Mouse (Mus musculus) CH12.LX (cell line): ENCODE results near the gene Ghrl. TPM values are rescaled to one million over a fixed set of nuclear protein-coding genes. Genes with fewer than 3 reads are reported as not detected.

Experiments
- DNase-seq: peaks from one replicate; pipeline ENCODE4 v3.0.0-alpha.2; 2013; ENCODE audit errors: extremely low read depth
- H3K27ac ChIP-seq: 2 replicates; pipeline ENCODE4 v1.5.1; 2012; ENCODE audit warnings: low read depth, mild to moderate bottlenecking, control low read depth, moderate library complexity; ENCODE audit not compliant: insufficient read depth
- H3K27me3 ChIP-seq: replicated peaks from 2 replicates; pipeline ENCODE3; 2012; ENCODE audit warnings: inconsistent platforms
- H3K36me3 ChIP-seq, 2 experiments: replicated peaks in 1 of 2; 2 replicates each; pipeline versions ENCODE3 to v1.6.1; 2012; ENCODE audit warnings: inconsistent platforms in 1 of 2, low read length in 1 of 2, mild to moderate bottlenecking in 1 of 2, mixed read lengths in 1 of 2, moderate library complexity in 1 of 2; ENCODE audit not compliant: control insufficient read depth in 1 of 2, insufficient read depth in 1 of 2
- H3K4me1 ChIP-seq, 2 experiments: 2 replicates each; pipeline ENCODE4 v1.6.1; 2012; ENCODE audit warnings: inconsistent platforms in 1 of 2, moderate library complexity in 1 of 2; ENCODE audit not compliant: insufficient read depth in 2 of 2, control insufficient read depth in 1 of 2
- H3K4me2 ChIP-seq: 2 replicates; pipeline ENCODE4 v1.6.1; 2012; ENCODE audit warnings: low read depth, mild to moderate bottlenecking, control low read depth; ENCODE audit not compliant: poor library complexity, insufficient read depth, severe bottlenecking
- H3K4me3 ChIP-seq, 3 experiments: fragments of 150-350 bp in 1 of 3; sonication (generic) in 1 of 3; replicated peaks in 1 of 3; 2 replicates each; pipeline versions ENCODE3 to v1.5.1; 2011 to 2012; ENCODE audit warnings: low read depth in 2 of 3, low read length in 2 of 3, mild to moderate bottlenecking in 2 of 3, moderate library complexity in 2 of 3, control low read depth in 1 of 3, improper control_type of control experiment in 1 of 3, inconsistent platforms in 1 of 3, mixed read lengths in 1 of 3; ENCODE audit not compliant: poor library complexity in 1 of 3
- H3K79me2 ChIP-seq: replicated peaks from 2 replicates; pipeline ENCODE4 v1.6.1; 2012; ENCODE audit warnings: mild to moderate bottlenecking, moderate library complexity; ENCODE audit not compliant: control insufficient read depth, poor library complexity, insufficient read depth, severe bottlenecking; ENCODE audit errors: extremely low read depth
- H3K9ac ChIP-seq: 2 replicates; pipeline ENCODE4 v1.6.1; 2012; ENCODE audit warnings: low read depth, mild to moderate bottlenecking, control low read depth, moderate library complexity; ENCODE audit not compliant: insufficient read depth
- H3K9me3 ChIP-seq: replicated peaks from 2 replicates; pipeline ENCODE3; 2012; ENCODE audit warnings: low read length, inconsistent platforms, mixed read lengths
- BHLHE40 ChIP-seq: IDR thresholded peaks from 2 replicates; pipeline ENCODE4 v1.6.1; 2011; ENCODE audit warnings: mild to moderate bottlenecking, low read depth, low read length, improper control_type of control experiment
- CHD2 ChIP-seq: IDR thresholded peaks from 2 replicates; pipeline ENCODE4 v1.6.1; 2011; ENCODE audit warnings: low read length, improper control_type of control experiment
- EP300 ChIP-seq: IDR thresholded peaks from 2 replicates; pipeline ENCODE4 v1.6.1; 2011; ENCODE audit warnings: low read length, improper control_type of control experiment
- ETS1 ChIP-seq: conservative IDR thresholded peaks from 2 replicates; pipeline ENCODE4 v1.6.1; 2012; ENCODE audit warnings: low read depth, mild to moderate bottlenecking, inconsistent platforms, low read length, improper control_type of control experiment, moderate library complexity
- GABPA ChIP-seq: IDR thresholded peaks from 2 replicates; pipeline ENCODE4 v1.6.1; 2012; ENCODE audit warnings: low read depth, low read length, improper control_type of control experiment, inconsistent platforms; ENCODE audit not compliant: insufficient replicate concordance
- HCFC1 ChIP-seq: IDR thresholded peaks from 2 replicates; pipeline ENCODE4 v1.6.1; 2012; ENCODE audit warnings: low read depth, mild to moderate bottlenecking, inconsistent platforms, low read length, improper control_type of control experiment
- IRF4 ChIP-seq: IDR thresholded peaks from 2 replicates; pipeline ENCODE4 v1.6.1; 2014; ENCODE audit warnings: low read depth, mild to moderate bottlenecking, inconsistent platforms, low read length, improper control_type of control experiment
- JUND ChIP-seq: conservative IDR thresholded peaks from 2 replicates; pipeline ENCODE4 v1.6.1; 2011; ENCODE audit warnings: low read depth, low read length, improper control_type of control experiment
- MAX ChIP-seq: IDR thresholded peaks from 2 replicates; pipeline ENCODE4 v1.6.1; 2011; ENCODE audit warnings: low read length, improper control_type of control experiment
- MEF2A ChIP-seq: IDR thresholded peaks from 2 replicates; pipeline ENCODE4 v1.6.1; 2014; ENCODE audit warnings: low read depth, mild to moderate bottlenecking, inconsistent platforms, low read length, improper control_type of control experiment, borderline replicate concordance
- MYC ChIP-seq: IDR thresholded peaks from 2 replicates; pipeline ENCODE4 v1.6.1; 2011; ENCODE audit warnings: low read depth, mild to moderate bottlenecking, improper control_type of control experiment, low read length
- SIN3A ChIP-seq: IDR thresholded peaks from 2 replicates; pipeline ENCODE4 v1.6.1; 2012; ENCODE audit warnings: low read length, improper control_type of control experiment, inconsistent platforms
- TCF12 ChIP-seq: IDR thresholded peaks from 2 replicates; pipeline ENCODE4 v1.6.1; 2014; ENCODE audit warnings: low read depth, mild to moderate bottlenecking, inconsistent platforms, low read length, improper control_type of control experiment
- UBTF ChIP-seq: IDR thresholded peaks from 2 replicates; pipeline ENCODE4 v1.6.1; 2012; ENCODE audit warnings: low read depth, mild to moderate bottlenecking, inconsistent platforms, low read length, improper control_type of control experiment, moderate library complexity
- USF1 ChIP-seq: IDR thresholded peaks from 2 replicates; pipeline ENCODE4 v1.6.1; 2014; ENCODE audit warnings: low read depth, mild to moderate bottlenecking, inconsistent platforms, low read length, improper control_type of control experiment
- USF2 ChIP-seq: conservative IDR thresholded peaks from 2 replicates; pipeline ENCODE4 v1.6.1; 2011; ENCODE audit warnings: low read depth, low read length, improper control_type of control experiment
- dilution Hi-C: fragments of 300-500 bp; cut with MboI; formaldehyde crosslinking; loops from 2 replicates; pipeline ENCODE4 v1.14.3; 2020; ENCODE audit warnings: low sequenced_read_pairs; ENCODE audit not compliant: extremely low pct_unique_long_range_greater_than_20kb, extremely low pct_ligation_motif_present
- in situ Hi-C: fragments of 300-500 bp; cut with MboI; formaldehyde crosslinking; loops from 3 replicates; pipeline ENCODE4 v1.14.3; 2019; ENCODE audit warnings: low sequenced_read_pairs, low pct_ligation_motif_present, low pct_unique_long_range_greater_than_20kb, mixed read lengths
- polyA plus RNA-seq: library from polyadenylated mRNA; unstranded; fragments of >175 nt; gene quantifications from 2 replicates; pipeline ENCODE4 v1.2.1, GENCODE M21; 2012; ENCODE audit warnings: low read depth; ENCODE audit not compliant: insufficient read length
- total RNA-seq, 2 experiments: library from RNA; depleted of rRNA; stranded (reverse); fragments of 300-350 nt in 1 of 2; fragments of >200 nt in 1 of 2; gene quantifications; 2 replicates each; pipeline ENCODE4 v1.2.3; 2012 to 2014

Gene Ghrl
- total and polyA plus RNA-seq, 3 experiments: 2.6 TPM; not detected in 2

- in situ Hi-C loops: no loop called here
- Histone ChIP-seq H3K4me2 (no peak overlapping the region), H3K9me3 (no peaks in the 10 kb centered on the region), H3K27me3 (no peaks in the 10 kb centered on the region), H3K36me3 (peaks cover 80 to 95% of the 10 kb centered on the region in 2 experiments), H3K79me2 (no peaks in the 10 kb centered on the region; the same call in 1 of the 2 replicates), H3K4me1 (peaks cover 11 to 33% of the 10 kb centered on the region in 2 experiments), H3K27ac (peak overlapping the region; percentile 62), H3K9ac (no peak overlapping the region), H3K4me3 (no peak overlapping the region)
- no peak for DNase-seq
- TF ChIP-seq HCFC1 (no peak), SIN3A (no peak)
- dilution Hi-C loops: no loop called here
Observed at GRCm38 (mm10) chr6:113714797-113715196, 4.9 kb downstream of the Ghrl start.

GRCm38 (mm10) chr6:113714276-113714675, 5.4 kb downstream of the Ghrl start:
- TF ChIP-seq MEF2A: peak; percentile 95
- no peak for TF ChIP-seq GABPA
- TF ChIP-seq EP300: peak; percentile 70
- TF ChIP-seq SIN3A: no peak
- peak; percentile 30; the same call in 1 of the 2 replicates for TF ChIP-seq ETS1
- TF ChIP-seq IRF4: 0 out of 2 replicates have a peak, but pooled peaks have one; percentile 8
- peak; percentile 66 for TF ChIP-seq BHLHE40
- TF ChIP-seq MAX: peak; percentile 45; the same call in 1 of the 2 replicates
- TF ChIP-seq CHD2: no peak
- no peak for TF ChIP-seq JUND
- no peak for TF ChIP-seq UBTF
- 0 out of 2 replicates have a peak, but pooled peaks have one; percentile 17 for TF ChIP-seq TCF12
- 0 out of 2 replicates have a peak, but pooled peaks have one; percentile 9 for TF ChIP-seq MYC
- TF ChIP-seq USF2: peak; percentile 82
- peak; percentile 73 for TF ChIP-seq USF1
- in situ Hi-C loops (no loop called here), dilution Hi-C loops (no loop called here)
- Histone ChIP-seq H3K9me3 (no peaks in the 10 kb centered on the region), H3K36me3 (peaks cover 81 to 95% of the 10 kb centered on the region in 2 experiments), H3K4me3 (no peak overlapping the region), H3K79me2 (no peaks in the 10 kb centered on the region; the same call in 1 of the 2 replicates), H3K4me1 (peaks cover 11 to 33% of the 10 kb centered on the region in 2 experiments), H3K27me3 (no peaks in the 10 kb centered on the region), H3K4me2 (no peak overlapping the region), H3K9ac (no peak overlapping the region), H3K27ac (peak overlapping the region; percentile 62)
- peak; percentile 71 for DNase-seq
